Mouse (Mus musculus) ES-E14 (cell line): ENCODE measurements around the gene Prss28.

Source experiments
- CHD2 ChIP-seq: IDR thresholded peaks from 2 replicates; pipeline ENCODE4 v1.6.1; 2014; ENCODE audit warnings: mild to moderate bottlenecking, low read depth, low read length, inconsistent platforms
- MAFK ChIP-seq: IDR thresholded peaks from 2 replicates; pipeline ENCODE4 v1.6.1; 2014; ENCODE audit warnings: mild to moderate bottlenecking, low read depth, low read length, inconsistent platforms; ENCODE audit not compliant: insufficient read depth
- ZC3H11A ChIP-seq: IDR thresholded peaks from 2 replicates; pipeline ENCODE4 v1.6.1; 2012; ENCODE audit warnings: low read depth, mild to moderate bottlenecking, inconsistent platforms, low read length, borderline replicate concordance

DNA sequence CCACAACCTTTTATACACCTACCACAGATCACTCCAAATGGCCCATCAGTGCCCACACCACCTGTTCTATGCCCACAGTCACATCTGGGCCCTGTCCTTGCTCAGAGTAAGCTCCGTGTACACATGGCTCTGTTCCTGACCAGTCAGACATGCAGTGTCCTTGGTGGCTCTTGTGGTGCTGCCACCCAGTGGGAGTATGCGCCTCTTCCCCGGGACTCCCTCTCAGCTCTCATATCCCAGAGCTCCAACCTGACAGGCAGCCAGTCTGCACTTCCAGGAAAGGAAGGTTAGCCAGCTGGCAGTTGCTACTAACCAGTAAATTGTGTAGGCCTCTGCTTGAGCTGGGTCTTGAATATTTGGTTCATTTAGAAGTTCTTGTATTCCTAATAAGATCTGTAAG lies 44.0 kb upstream of the Prss28 start:
- TF ChIP-seq ZC3H11A: no peak
- TF ChIP-seq CHD2: no peak
- TF ChIP-seq MAFK: no peak
